Mouse (Mus musculus): ENCODE measurements at regions not wholly inside any gene's neighbourhood (a gene's known extent, or its start where the extent isn't known, plus 50 kb on each side); places are given as distances from the start of the nearest gene placed in this dataset.
A peak's percentile ranks its signal among the peaks of the same experiment; 100 is the strongest.

DNA sequence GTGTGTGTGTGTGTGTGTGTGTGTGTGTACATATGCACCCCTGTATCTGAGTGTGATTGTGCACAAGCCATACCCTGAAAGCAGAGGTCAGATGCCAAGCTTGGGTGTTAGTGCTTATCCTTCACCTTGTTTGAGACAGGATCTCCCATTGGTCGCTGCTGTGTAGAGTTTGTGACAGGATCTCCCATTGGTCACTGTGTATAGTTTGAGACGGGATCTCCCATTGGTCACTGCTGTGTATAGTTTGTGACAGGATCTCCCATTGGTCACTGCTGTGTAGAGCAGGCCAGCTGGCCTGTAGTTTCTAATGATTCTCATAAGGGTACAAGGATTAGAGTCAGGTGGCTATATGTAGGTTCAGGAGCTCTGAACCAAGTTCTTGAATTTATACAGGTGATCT is 213.3 kb upstream of the Pmfbp1 start:
- H3K27ac ChIP-seq (ENCODE audit: insufficient read depth, low read depth), result no peak overlapping the region
- no peak overlapping the region for H3K9ac ChIP-seq (ENCODE audit: insufficient read depth, low read depth)
- TF ChIP-seq MXI1 (IDR thresholded peaks at IDR 0.05; ENCODE audit: low read depth, low read length), result no peak
- TF ChIP-seq MYC (IDR thresholded peaks at IDR 0.05; ENCODE audit: low read depth, low read length), result no peak
- peak; percentile 98 for TF ChIP-seq GABPA (IDR thresholded peaks at IDR 0.05; ENCODE audit: insufficient replicate concordance, low read depth, low read length)
- TF ChIP-seq ELF1 (IDR thresholded peaks at IDR 0.05; ENCODE audit: low read depth, low read length), result 0 out of 2 replicates have a peak, but pooled peaks have one; percentile 12
- no peak; the same call in 1 of the 2 replicates for TF ChIP-seq POLR2A (IDR thresholded peaks at IDR 0.05; ENCODE audit: low read depth, low read length)
- peak; percentile 65 for TF ChIP-seq HCFC1 (IDR thresholded peaks at IDR 0.05; ENCODE audit: low read depth, low read length)
- 0 out of 2 replicates have a peak, but pooled peaks have one; percentile 13 for TF ChIP-seq MAX (IDR thresholded peaks at IDR 0.05; ENCODE audit: low read length)
- TF ChIP-seq RCOR1 (conservative IDR thresholded peaks at IDR 0.05; ENCODE audit: low read depth, low read length), result no peak
- TF ChIP-seq BHLHE40 (IDR thresholded peaks at IDR 0.05; ENCODE audit: low read depth, low read length), result no peak
- TF ChIP-seq CHD2 (IDR thresholded peaks at IDR 0.05; ENCODE audit: low read length), result peak; percentile 81
- no peak overlapping the region for H3K4me3 ChIP-seq (replicated peaks in 1 of 3; ENCODE audit: low read depth in 2 of 3, low read length in 2 of 3, poor library complexity in 1 of 3)
- peaks cover 0 to 23% of the 10 kb centered on the region in 2 experiments; a peak in 2 of 4 replicates for H3K4me1 ChIP-seq (ENCODE audit: control insufficient read depth in 1 of 2, insufficient read depth in 2 of 2)
- no peaks in the 10 kb centered on the region for H3K27me3 ChIP-seq (replicated peaks)
- H3K79me2 ChIP-seq (replicated peaks; ENCODE audit: control insufficient read depth, extremely low read depth, insufficient read depth, poor library complexity, severe bottlenecking), result no peaks in the 10 kb centered on the region
- H3K4me2 ChIP-seq (ENCODE audit: insufficient read depth, low read depth, poor library complexity, severe bottlenecking), result no peak overlapping the region
- dilution Hi-C loops (cut with MboI; ENCODE audit: extremely low pct_ligation_motif_present, extremely low pct_unique_long_range_greater_than_20kb, low sequenced_read_pairs) (no loop called here), in situ Hi-C loops (cut with MboI; ENCODE audit: low pct_ligation_motif_present, low pct_unique_long_range_greater_than_20kb, low sequenced_read_pairs) (no loop called here)
- no peaks in the 10 kb centered on the region for H3K36me3 ChIP-seq (replicated peaks in 1 of 2; ENCODE audit: control insufficient read depth in 1 of 2, insufficient read depth in 1 of 2, low read length in 1 of 2)
- no peaks in the 10 kb centered on the region for H3K9me3 ChIP-seq (replicated peaks; ENCODE audit: low read length)
- DNase-seq (ENCODE audit: extremely low read depth), result peak; percentile 82

DNA sequence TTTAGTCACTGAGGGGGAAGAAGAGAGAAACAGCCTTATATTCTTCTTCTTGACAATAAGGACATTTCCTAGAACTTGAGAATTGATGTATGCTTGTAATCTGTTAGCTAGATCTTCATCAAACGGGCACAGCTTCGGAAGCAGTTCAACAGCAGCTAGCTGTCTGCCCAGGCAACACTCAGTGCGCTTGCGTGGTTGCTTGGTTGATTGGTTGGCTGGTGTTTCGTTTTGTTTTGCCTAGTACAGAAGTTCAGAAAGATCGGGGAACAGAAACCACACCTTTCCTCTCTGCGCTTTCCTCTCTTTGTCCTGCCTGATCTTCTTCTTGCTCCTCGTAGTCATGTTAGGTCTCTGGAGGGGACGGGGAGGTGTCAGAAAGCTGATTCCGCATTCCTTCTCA is 212.2 kb upstream of the Pmfbp1 start:
- no peaks in the 10 kb centered on the region for H3K27me3 ChIP-seq (replicated peaks)
- dilution Hi-C loops (cut with MboI; ENCODE audit: extremely low pct_ligation_motif_present, extremely low pct_unique_long_range_greater_than_20kb, low sequenced_read_pairs) (no loop called here), in situ Hi-C loops (cut with MboI; ENCODE audit: low pct_ligation_motif_present, low pct_unique_long_range_greater_than_20kb, low sequenced_read_pairs) (no loop called here)
- H3K27ac ChIP-seq (ENCODE audit: insufficient read depth, low read depth), result peak overlapping the region; percentile 61; the same call in 1 of the 2 replicates
- peak overlapping the region; percentile 96 for H3K4me2 ChIP-seq (ENCODE audit: insufficient read depth, low read depth, poor library complexity, severe bottlenecking)
- no peak for TF ChIP-seq MAX (IDR thresholded peaks at IDR 0.05; ENCODE audit: low read length)
- TF ChIP-seq TBP (conservative IDR thresholded peaks at IDR 0.05; ENCODE audit: low read depth, low read length), result 0 out of 2 replicates have a peak, but pooled peaks have one; percentile 27
- no peak for TF ChIP-seq TCF12 (IDR thresholded peaks at IDR 0.05; ENCODE audit: low read depth, low read length)
- peak; percentile 83 for TF ChIP-seq NRF1 (IDR thresholded peaks at IDR 0.05; ENCODE audit: low read depth, low read length)
- TF ChIP-seq POLR2A (IDR thresholded peaks at IDR 0.05; ENCODE audit: low read depth, low read length), result peak; percentile 61
- TF ChIP-seq SMC3 (IDR thresholded peaks at IDR 0.05; ENCODE audit: low read depth, low read length), result no peak
- peak overlapping the region in 2 of 3 experiments; percentile 42 to 50 for H3K4me3 ChIP-seq (replicated peaks in 1 of 3; ENCODE audit: low read depth in 2 of 3, low read length in 2 of 3, poor library complexity in 1 of 3)
- no peaks in the 10 kb centered on the region for H3K36me3 ChIP-seq (replicated peaks in 1 of 2; ENCODE audit: control insufficient read depth in 1 of 2, insufficient read depth in 1 of 2, low read length in 1 of 2)
- peak overlapping the region; percentile 72 for H3K9ac ChIP-seq (ENCODE audit: insufficient read depth, low read depth)
- peaks cover 0 to 23% of the 10 kb centered on the region in 2 experiments; a peak in 2 of 4 replicates for H3K4me1 ChIP-seq (ENCODE audit: control insufficient read depth in 1 of 2, insufficient read depth in 2 of 2)
- no peaks in the 10 kb centered on the region for H3K9me3 ChIP-seq (replicated peaks; ENCODE audit: low read length)
- peak; percentile 84 for DNase-seq (ENCODE audit: extremely low read depth)
- H3K79me2 ChIP-seq (replicated peaks; ENCODE audit: control insufficient read depth, extremely low read depth, insufficient read depth, poor library complexity, severe bottlenecking), result no peaks in the 10 kb centered on the region

Measured in CH12.LX (cell line).